Mouse (Mus musculus) olfactory bulb, adult 2 months (tissue): Measurements from ENCODE around the gene Fkbpl.

Source experiments
- CTCF ChIP-seq: fragments of 200-500 bp; IDR thresholded peaks from 2 replicates; pipeline ENCODE4 v1.5.1; 2012; ENCODE audit warnings: low read depth, mild to moderate bottlenecking, low read length, moderate library complexity; ENCODE audit not compliant: insufficient read depth
- POLR2A ChIP-seq: fragments of 200-500 bp; IDR thresholded peaks from 2 replicates; pipeline ENCODE4 v1.6.1; 2012; ENCODE audit warnings: mild to moderate bottlenecking, low read depth, low read length, moderate library complexity; ENCODE audit not compliant: insufficient read depth

GRCm38 (mm10) chr17:34597566-34598095 lies 46.9 kb upstream of the Fkbpl start, which contains the start of gene Ager:
- TF ChIP-seq CTCF (no peak), POLR2A (no peak)
